Mouse (Mus musculus): ENCODE results near the gene Zfp239. TPM values are rescaled to one million over a fixed set of nuclear protein-coding genes. Genes with fewer than 3 reads are reported as not detected.

The Zfp239 gene
- polyA plus RNA-seq, 1 experiment from 2014 or later = 11.8 TPM

- no peaks in the 10 kb centered on the region for H3K9me3 ChIP-seq (ENCODE audit: control insufficient read depth, low read length)
- 91% methylated on average over 3 of the region's 3 CpGs for WGBS
- H3K9ac ChIP-seq (ENCODE audit: low read length) = no peak overlapping the region
- no peak overlapping the region for H3K4me3 ChIP-seq (ENCODE audit: low read depth, low read length)
- no peaks in the 10 kb centered on the region for H3K27me3 ChIP-seq (ENCODE audit: control insufficient read depth, insufficient read depth, low read length)
- H3K4me1 ChIP-seq (ENCODE audit: control insufficient read depth, insufficient read depth, low read length) = peaks cover 16% of the 10 kb centered on the region
- no peak overlapping the region for H3K4me2 ChIP-seq
- H3K27ac ChIP-seq (ENCODE audit: low read depth, low read length) = no peak overlapping the region
- peaks cover 2% of the 10 kb centered on the region; the same call in 1 of the 2 replicates for H3K36me3 ChIP-seq (ENCODE audit: control insufficient read depth, insufficient read depth, low read length)
- DNase-seq (ENCODE audit: low spot score, missing footprints) (no peak), ATAC-seq (ENCODE audit: low FRiP score) (no peak)
Observed at GRCm38 (mm10) chr6:117922041-117922440, 60.1 kb downstream of the Zfp239 start.

Other genes starting within 250 kb of the Zfp239 start
- gene Zfp637, start 20.9 kb upstream of the Zfp239 start, polyA plus RNA-seq (2014; fragmentation: Nextera tagmentation; extraction: Ambion mirVana) = 110 and 112 TPM in 2 replicates
- 723 and 735 TPM in 2 replicates for gene Hnrnpf, start 38.2 kb downstream of the Zfp239 start, polyA plus RNA-seq (2014; fragmentation: Nextera tagmentation; extraction: Ambion mirVana)
- 1.4 and 2.1 TPM in 2 replicates for gene Fxyd4, start 75.6 kb downstream of the Zfp239 start, polyA plus RNA-seq (2014; fragmentation: Nextera tagmentation; extraction: Ambion mirVana)
- 0.15 TPM in 1 of 2 replicates, not detected in the other for gene Rasgef1a, start 149.3 kb downstream of the Zfp239 start, polyA plus RNA-seq (2014; fragmentation: Nextera tagmentation; extraction: Ambion mirVana)